Mouse (Mus musculus): Measurements from ENCODE around the gene Egfl7.

Egfl7 gene

GRCm38 (mm10) chr2:26611896-26612295 is 32.1 kb downstream of the Egfl7 start:
- no peak for DNase-seq (ENCODE audit: low spot score)

DNA sequence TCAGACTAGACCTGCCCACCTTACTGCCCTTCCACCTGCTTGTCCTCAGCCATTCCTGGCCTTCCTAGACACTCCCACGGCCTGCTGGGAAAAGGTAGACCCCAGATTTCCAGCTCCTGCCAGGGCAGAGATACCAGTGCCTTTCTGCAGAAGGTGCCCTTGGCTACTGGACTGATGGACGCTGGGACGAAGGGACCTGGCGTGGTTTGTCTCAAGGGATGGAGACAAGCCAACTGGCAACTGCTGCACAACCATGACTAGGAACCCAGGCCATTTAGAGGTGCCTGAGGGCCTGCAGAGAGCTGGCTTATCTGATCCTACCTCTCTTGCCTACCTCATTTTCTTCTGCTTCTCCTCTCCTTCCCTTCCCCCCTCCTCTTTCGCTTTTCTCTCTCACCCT is 35.1 kb downstream of the Egfl7 start:
- DNase-seq (ENCODE audit: low spot score): no peak

DNA sequence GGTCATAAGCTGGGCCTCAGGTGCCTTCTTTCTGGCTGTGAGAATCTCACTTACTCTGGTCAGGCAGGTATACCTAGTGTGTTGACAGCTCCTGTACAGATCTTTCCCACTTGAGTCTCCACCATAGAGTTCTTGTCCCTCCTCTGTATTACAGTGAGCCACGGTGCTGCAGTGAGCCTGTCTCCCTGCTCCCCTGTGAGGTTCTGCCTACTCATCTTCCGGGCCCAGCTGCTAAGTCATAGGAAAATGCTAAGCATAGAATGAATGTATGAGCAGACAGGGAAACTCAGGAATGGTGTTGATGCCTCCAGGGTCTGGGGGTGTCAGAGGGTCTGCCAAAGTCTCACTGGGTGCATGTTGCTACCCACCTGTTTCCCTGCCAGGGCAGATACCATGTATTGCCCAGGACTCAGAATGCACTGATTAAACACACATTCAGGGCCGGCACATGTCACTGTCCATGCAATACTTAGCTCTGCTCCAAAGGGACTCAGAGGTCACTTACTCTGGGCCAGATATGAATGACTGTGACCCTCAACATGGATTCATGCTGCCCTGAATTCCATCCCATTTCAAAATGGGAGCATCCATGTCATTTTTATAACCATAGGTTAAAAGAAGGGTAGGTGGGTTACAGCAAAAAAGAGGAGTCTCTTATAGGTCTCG is 35.8 kb downstream of the Egfl7 start:
- DNase-seq (ENCODE audit: low spot score): no peak

- no peak for DNase-seq (ENCODE audit: low spot score)
These were observed 37.5 kb downstream of the Egfl7 start for GRCm38 (mm10) chr2:26617331-26617730.

DNA sequence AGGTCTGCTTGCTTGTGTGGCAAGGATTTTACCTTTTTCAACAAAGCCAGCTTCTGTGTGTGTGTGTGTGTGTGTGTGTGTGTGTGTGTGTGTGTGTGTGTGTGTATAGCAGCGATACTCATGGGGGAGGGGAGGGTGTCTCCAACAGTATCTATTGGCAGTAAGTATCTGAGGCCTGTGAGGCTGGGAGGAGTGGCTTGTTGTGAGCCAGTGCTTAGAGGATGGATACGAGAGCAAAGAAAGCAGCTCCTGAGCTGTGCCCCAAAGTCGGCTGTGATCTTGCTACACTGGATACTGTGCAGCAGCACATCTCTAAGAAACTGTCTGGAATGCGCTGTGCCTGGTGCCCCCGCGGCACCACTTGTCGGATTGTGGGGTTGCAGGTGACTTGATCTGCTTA is 38.1 kb downstream of the Egfl7 start:
- no peak for DNase-seq (ENCODE audit: low spot score)

- DNase-seq (ENCODE audit: low spot score): no peak
These were observed 41.4 kb downstream of the Egfl7 start for GRCm38 (mm10) chr2:26621246-26621645.

- no peak for DNase-seq (ENCODE audit: low spot score)
These were observed 43.2 kb downstream of the Egfl7 start for GRCm38 (mm10) chr2:26622984-26623383.

- no peak for DNase-seq (ENCODE audit: low spot score)
These were observed 45.6 kb downstream of the Egfl7 start for GRCm38 (mm10) chr2:26625419-26625818.

DNA sequence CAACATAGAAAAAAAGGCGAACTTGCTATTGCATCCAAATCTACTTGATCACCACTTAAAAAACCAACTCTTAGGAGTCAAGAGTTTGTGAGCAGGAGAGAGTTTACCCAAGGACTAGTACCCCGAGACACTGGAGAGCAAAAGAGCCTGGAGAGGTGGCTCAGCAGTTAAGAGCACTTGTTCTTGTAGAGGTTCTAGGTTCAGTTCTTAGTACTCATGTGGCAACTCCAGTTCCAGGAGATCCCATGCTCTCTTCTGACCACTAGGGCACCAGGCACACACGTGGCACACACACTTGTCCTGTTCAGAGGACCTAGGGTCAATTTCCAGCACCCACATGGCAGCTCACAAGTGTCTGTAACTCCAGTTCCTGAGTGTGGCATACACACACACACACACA is 46.3 kb downstream of the Egfl7 start:
- DNase-seq (ENCODE audit: low spot score): peak; percentile 65

DNA sequence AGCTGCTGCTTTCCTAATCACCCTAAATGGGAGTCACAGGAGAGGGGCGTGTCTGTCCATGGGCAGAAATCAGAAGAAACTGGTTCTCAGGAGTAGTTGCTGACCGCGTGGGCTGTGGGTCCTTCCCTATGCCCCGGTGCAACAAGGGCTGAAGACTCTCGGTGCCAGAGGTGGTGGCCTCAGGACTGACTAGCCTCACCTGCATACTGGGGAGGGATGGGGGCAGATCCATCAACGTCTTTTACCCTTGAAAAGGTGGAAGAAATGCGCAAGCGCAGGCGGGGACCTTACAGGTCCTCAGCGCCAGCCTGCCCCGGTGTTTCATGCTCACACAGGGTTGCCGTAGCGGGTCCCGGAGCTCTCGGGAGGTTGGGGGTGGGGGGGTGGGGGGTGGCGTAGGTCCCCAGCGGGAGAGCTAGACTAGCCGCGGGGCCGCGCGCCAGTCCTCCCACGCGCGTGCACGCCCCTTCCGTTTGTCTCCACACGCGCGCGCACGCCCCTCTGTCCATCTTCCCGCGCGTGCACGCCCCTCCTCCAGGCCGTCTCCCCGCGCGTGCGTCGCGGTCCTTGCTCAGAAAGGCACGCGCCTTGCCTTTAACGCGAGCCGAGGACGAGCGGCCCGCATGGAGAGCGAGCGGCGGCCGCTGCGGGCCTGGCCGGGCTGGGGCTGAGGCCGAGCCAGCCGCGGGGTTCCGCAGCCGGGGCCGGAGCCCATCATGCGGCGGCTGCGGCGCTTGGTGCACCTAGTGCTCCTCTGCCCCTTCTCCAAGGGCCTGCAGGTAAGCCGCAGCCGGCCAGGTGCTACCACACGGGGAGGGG is 48.3 kb downstream of the Egfl7 start, which contains the start of gene Fam69b:
TSS of gene Fam69b (plus strand) at position 537 of the 819 bp plus-strand sequence.
- DNase-seq (ENCODE audit: low spot score): peak; percentile 56

- DNase-seq (ENCODE audit: low spot score): no peak
These were observed 49.1 kb downstream of the Egfl7 start for GRCm38 (mm10) chr2:26628792-26629437.

DNA sequence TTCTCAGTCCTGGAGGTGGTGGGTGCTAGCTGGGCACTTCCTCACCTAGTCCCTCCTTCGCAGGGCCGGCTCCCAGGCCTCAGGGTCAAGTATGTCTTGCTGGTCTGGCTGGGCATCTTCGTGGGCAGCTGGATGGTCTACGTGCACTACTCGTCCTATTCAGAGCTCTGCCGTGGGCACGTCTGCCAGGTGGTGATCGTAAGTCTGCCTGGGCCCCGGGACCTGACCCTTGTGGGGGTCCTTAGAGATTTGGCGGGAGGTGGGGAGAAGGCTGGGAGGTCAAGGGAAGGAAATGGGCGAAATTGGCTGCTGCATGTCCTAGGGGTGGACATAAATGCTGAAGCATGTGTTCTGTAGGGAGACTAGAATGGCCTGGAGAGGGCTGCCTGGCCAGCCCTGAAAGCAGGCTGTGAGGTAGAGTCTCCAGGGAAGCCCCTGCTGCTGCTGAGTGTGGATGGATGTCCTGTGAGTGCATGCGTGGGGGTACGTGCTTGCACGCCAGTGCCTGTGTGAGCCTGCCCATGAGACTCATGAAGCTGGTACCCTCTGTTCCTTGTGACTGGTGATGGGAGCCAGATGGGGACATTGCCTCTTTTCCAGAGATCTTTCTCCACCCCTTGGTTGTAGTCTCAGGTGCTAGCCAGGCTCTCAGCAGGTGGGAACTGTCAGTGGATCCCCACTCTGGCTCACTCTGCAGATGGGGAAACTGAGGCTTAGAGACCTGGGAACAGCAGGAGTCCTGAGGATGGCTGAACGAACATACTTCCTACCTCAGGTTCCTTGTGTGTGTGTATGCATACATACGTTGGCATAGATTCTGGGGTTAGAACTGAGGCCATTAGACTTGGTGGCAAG is 53.0 kb downstream of the Egfl7 start:
- no peak for DNase-seq (ENCODE audit: low spot score)

DNA sequence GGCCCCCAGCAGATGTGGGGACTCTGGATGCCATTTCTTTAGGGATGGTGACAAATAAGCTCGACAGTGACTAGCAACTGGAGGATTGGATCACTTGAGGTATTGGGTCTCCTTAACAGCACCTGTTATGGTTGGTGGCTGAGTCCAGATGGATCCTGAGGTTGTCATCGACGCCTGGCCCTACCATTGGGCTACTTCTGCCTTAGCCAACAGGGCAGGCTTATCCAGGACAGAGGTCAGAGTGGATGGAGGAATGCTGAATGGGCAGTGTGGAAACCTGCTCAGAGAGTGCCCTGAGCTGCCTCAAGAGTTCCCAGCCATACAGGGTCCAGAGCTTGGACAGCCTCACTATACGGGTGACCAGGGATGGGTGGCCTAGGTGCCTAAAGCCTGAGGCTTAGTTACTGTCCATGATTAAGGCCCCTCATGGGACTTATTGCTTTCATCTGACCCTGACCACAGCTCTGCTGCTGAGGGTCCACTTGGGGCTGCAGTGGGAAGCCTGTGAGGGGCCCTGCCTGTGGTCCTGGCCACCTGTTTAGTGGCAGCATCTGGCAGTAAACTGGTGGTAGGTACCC is 54.2 kb downstream of the Egfl7 start:
- no peak for DNase-seq (ENCODE audit: low spot score)

DNA sequence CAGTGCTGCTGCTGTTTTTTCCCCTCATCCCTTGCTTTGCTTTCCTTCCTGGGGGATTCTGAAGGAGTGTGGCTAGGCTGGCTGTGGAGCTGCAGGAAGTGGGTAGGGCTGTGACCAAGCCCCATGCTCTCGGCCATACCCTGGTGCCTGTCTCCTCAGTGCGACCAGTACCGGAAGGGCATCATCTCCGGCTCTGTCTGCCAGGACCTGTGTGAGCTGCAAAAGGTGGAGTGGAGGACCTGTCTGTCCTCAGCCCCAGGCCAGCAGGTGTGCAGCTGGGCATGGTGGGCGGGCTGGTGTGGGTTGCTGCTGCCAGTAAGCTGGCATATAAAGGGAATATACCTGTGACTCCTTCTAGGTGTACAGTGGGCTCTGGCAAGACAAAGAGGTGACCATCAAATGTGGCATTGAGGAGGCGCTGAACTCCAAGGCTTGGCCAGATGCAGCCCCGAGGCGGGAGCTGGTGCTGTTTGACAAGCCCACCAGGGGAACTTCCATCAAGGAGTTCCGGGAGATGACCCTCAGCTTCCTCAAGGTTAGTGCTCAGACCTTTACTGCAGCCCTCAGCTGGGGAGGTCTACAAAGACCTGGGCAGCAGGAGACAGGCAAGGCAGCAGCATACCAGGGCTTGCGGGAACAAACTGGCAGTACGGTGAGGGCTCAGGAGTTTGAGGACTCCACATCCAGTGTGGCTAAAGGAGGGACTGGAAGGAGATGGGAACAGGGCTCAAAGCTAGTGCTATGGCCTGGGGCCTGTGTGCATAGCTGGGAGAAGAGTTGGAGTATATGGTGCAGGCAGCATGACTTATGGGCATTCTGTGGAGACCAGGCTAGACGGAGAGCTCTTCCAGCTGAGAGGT is 55.0 kb downstream of the Egfl7 start:
- peak; percentile 30 for DNase-seq (ENCODE audit: low spot score)

- DNase-seq (ENCODE audit: low spot score): no peak
These were observed 55.9 kb downstream of the Egfl7 start for GRCm38 (mm10) chr2:26635489-26636324.

- DNase-seq (ENCODE audit: low spot score): no peak
These were observed 56.5 kb downstream of the Egfl7 start for GRCm38 (mm10) chr2:26636325-26636635.

- DNase-seq (ENCODE audit: low spot score): no peak
These were observed 57.6 kb downstream of the Egfl7 start for GRCm38 (mm10) chr2:26637316-26637932.

GRCm38 (mm10) chr2:26638039-26638438 is 58.2 kb downstream of the Egfl7 start:
- no peak for DNase-seq (ENCODE audit: low spot score)

GRCm38 (mm10) chr2:26638572-26638971 is 58.8 kb downstream of the Egfl7 start:
- no peak for DNase-seq (ENCODE audit: low spot score)

Data from lung, postnatal 25 days (tissue).